Mouse (Mus musculus) midbrain, postnatal 0 days (tissue): Measurements from ENCODE around the gene Hint3. TPM values are rescaled to one million over a fixed set of nuclear protein-coding genes. Genes with fewer than 3 reads are reported as not detected.
A peak's percentile ranks its signal among the peaks of the same experiment; 100 is the strongest.

Source experiments
- ATAC-seq: fragments of 200-750 bp; cut with Nextera tagmentation; 2 replicates; pipeline ENCODE4 v1.8.0; 2017; ENCODE audit warnings: moderate number of reproducible peaks, mild to moderate bottlenecking, moderate TSS enrichment, moderate library complexity; ENCODE audit not compliant: low FRiP score
- DNase-seq: peaks from one replicate; pipeline ENCODE4 v3.0.0-alpha.2; 2015; ENCODE audit warnings: low spot score
- H3K27ac ChIP-seq: fragments of 300-500 bp; sonication (generic); 2 replicates; pipeline ENCODE4 v1.5.1; 2014; ENCODE audit warnings: low read depth, mild to moderate bottlenecking, low read length, mixed read lengths
- H3K27me3 ChIP-seq: fragments of 300-500 bp; sonication (generic); 2 replicates; pipeline ENCODE4 v1.6.1; 2014; ENCODE audit warnings: low read length, control low read depth, mixed read lengths; ENCODE audit not compliant: insufficient read depth
- H3K36me3 ChIP-seq: fragments of 300-500 bp; sonication (generic); 2 replicates; pipeline ENCODE4 v1.6.1; 2014; ENCODE audit warnings: low read length, control low read depth, mixed read lengths; ENCODE audit not compliant: insufficient read depth
- H3K4me1 ChIP-seq: fragments of 300-500 bp; sonication (generic); 2 replicates; pipeline ENCODE4 v1.6.1; 2014; ENCODE audit warnings: mild to moderate bottlenecking, control low read depth, antibody characterized with exemption, low read length, mixed read lengths; ENCODE audit not compliant: insufficient read depth
- H3K4me2 ChIP-seq: fragments of 300-500 bp; sonication (generic); 2 replicates; pipeline ENCODE4 v1.6.1; 2014; ENCODE audit warnings: low read depth, mild to moderate bottlenecking, low read length, mixed read lengths; ENCODE audit not compliant: poor library complexity, severe bottlenecking
- H3K4me3 ChIP-seq: fragments of 300-500 bp; sonication (generic); 2 replicates; pipeline ENCODE4 v1.5.1; 2014; ENCODE audit warnings: low read depth, mild to moderate bottlenecking, low read length, moderate library complexity
- H3K9ac ChIP-seq: fragments of 300-500 bp; sonication (generic); replicated peaks from 2 replicates; pipeline ENCODE4 v1.6.1; 2014; ENCODE audit warnings: mild to moderate bottlenecking, low read length, moderate library complexity, mixed read lengths; ENCODE audit not compliant: poor library complexity, severe bottlenecking
- H3K9me3 ChIP-seq: fragments of 300-500 bp; sonication (generic); 2 replicates; pipeline ENCODE4 v1.6.1; 2016; ENCODE audit warnings: low read length, control low read depth
- CTCF ChIP-seq: IDR thresholded peaks from 2 replicates; pipeline ENCODE4 v1.5.1; 2016; ENCODE audit warnings: antibody characterized with exemption, mild to moderate bottlenecking
- WGBS: fragments of 180-500 bp; shearing (Covaris S2); extraction: QIAGEN DNeasy Blood & Tissue Kit; methylation state at CpG from one replicate; pipeline ENCODE4 v1.1.7; 2014; 5-methylcytosine and 5-hydroxymethylcytosine counted together
- polyA plus RNA-seq: library from polyadenylated mRNA; unstranded; fragments of >200 nt; fragmentation: Nextera tagmentation; extraction: Ambion mirVana; gene quantifications from 2 replicates; pipeline ENCODE4 v1.2.1, GENCODE M21; 2015
- total RNA-seq: library from RNA; depleted of rRNA; stranded (reverse); fragments of >200 nt; gene quantifications from 2 replicates; pipeline ENCODE4 v1.2.3, GENCODE M21; 2014

The Hint3 gene
- total and polyA plus RNA-seq, 2 experiments from 2014 or later = 12.6 to 15.1 TPM

- H3K4me2 ChIP-seq = no peak overlapping the region
- H3K4me3 ChIP-seq = no peak overlapping the region
- H3K27me3 ChIP-seq = no peaks in the 10 kb centered on the region
- no peaks in the 10 kb centered on the region for H3K9me3 ChIP-seq
- no peak for TF ChIP-seq CTCF
- H3K27ac ChIP-seq = no peak overlapping the region
- no peak for DNase-seq
- ATAC-seq = no peak
- H3K4me1 ChIP-seq = no peaks in the 10 kb centered on the region
- no peak overlapping the region for H3K9ac ChIP-seq
- WGBS = 34% methylated on average over 1 of the region's 1 CpGs
- no peaks in the 10 kb centered on the region for H3K36me3 ChIP-seq
These were observed 1.9 kb downstream of the Hint3 start for GRCm38 (mm10) chr10:30627548-30627947.

- no peak for TF ChIP-seq CTCF
- no peaks in the 10 kb centered on the region for H3K36me3 ChIP-seq
- ATAC-seq (no peak), DNase-seq (no peak)
- no peak overlapping the region for H3K9ac ChIP-seq
- H3K4me1 ChIP-seq = no peaks in the 10 kb centered on the region
- no peak overlapping the region for H3K4me3 ChIP-seq
- WGBS = 76% methylated on average over 5 of the region's 5 CpGs
- H3K4me2 ChIP-seq = no peak overlapping the region
- H3K27me3 ChIP-seq = peaks cover 4% of the 10 kb centered on the region; the same call in 1 of the 2 replicates
- H3K27ac ChIP-seq = no peak overlapping the region
- H3K9me3 ChIP-seq = no peaks in the 10 kb centered on the region
These were observed 5.0 kb downstream of the Hint3 start for GRCm38 (mm10) chr10:30624161-30625019.

GRCm38 (mm10) chr10:30622928-30623327, 6.5 kb downstream of the Hint3 start:
- Histone ChIP-seq H3K27ac (no peak overlapping the region), H3K9ac (no peak overlapping the region), H3K36me3 (no peaks in the 10 kb centered on the region), H3K4me2 (no peak overlapping the region), H3K27me3 (peaks cover 4% of the 10 kb centered on the region; the same call in 1 of the 2 replicates), H3K9me3 (no peaks in the 10 kb centered on the region), H3K4me1 (no peaks in the 10 kb centered on the region), H3K4me3 (no peak overlapping the region)
- ATAC-seq (no peak), DNase-seq (peak; percentile 42)
- peak; percentile 56 for TF ChIP-seq CTCF

- Histone ChIP-seq H3K4me1 (no peaks in the 10 kb centered on the region), H3K27me3 (peaks cover 4% of the 10 kb centered on the region; the same call in 1 of the 2 replicates), H3K4me2 (peak overlapping the region; percentile 67), H3K27ac (peak overlapping the region; percentile 58), H3K36me3 (no peaks in the 10 kb centered on the region), H3K9ac (peak overlapping the region; percentile 60), H3K4me3 (peak overlapping the region; percentile 54), H3K9me3 (no peaks in the 10 kb centered on the region)
- 43% methylated on average over 3 of the region's 3 CpGs for WGBS
- no peak for TF ChIP-seq CTCF
- DNase-seq (no peak), ATAC-seq (no peak)
These were observed 10.6 kb downstream of the Hint3 start for GRCm38 (mm10) chr10:30618918-30619210.

GRCm38 (mm10) chr10:30618091-30618917, 11.1 kb downstream of the Hint3 start:
- DNase-seq = peak; percentile 99
- peak; percentile 100 for ATAC-seq
- TF ChIP-seq CTCF = peak; percentile 60
- Histone ChIP-seq H3K9ac (peak overlapping the region; percentile 63), H3K27ac (peak overlapping the region; percentile 92), H3K4me2 (peak overlapping the region; percentile 67), H3K9me3 (no peaks in the 10 kb centered on the region), H3K4me3 (peak overlapping the region; percentile 54), H3K36me3 (no peaks in the 10 kb centered on the region), H3K27me3 (peaks cover 4% of the 10 kb centered on the region; the same call in 1 of the 2 replicates), H3K4me1 (no peaks in the 10 kb centered on the region)
- 1% methylated on average over 49 of the region's 49 CpGs for WGBS

GRCm38 (mm10) chr10:30613039-30613438, 16.4 kb downstream of the Hint3 start:
- no peak overlapping the region for H3K9ac ChIP-seq
- H3K4me3 ChIP-seq = no peak overlapping the region
- H3K4me1 ChIP-seq = no peaks in the 10 kb centered on the region
- H3K36me3 ChIP-seq = no peaks in the 10 kb centered on the region; the same call in 1 of the 2 replicates
- H3K27ac ChIP-seq = no peak overlapping the region
- WGBS = 88% methylated on average over 4 of the region's 4 CpGs
- no peaks in the 10 kb centered on the region for H3K27me3 ChIP-seq
- no peak overlapping the region for H3K4me2 ChIP-seq
- TF ChIP-seq CTCF = no peak
- DNase-seq (no peak), ATAC-seq (no peak)
- H3K9me3 ChIP-seq = no peaks in the 10 kb centered on the region
